Mouse (Mus musculus) neutrophil, adult 5-6 weeks (primary cell): ENCODE measurements around the gene Apol9b. TPM values are rescaled to one million over a fixed set of nuclear protein-coding genes. Genes with fewer than 3 reads are reported as not detected.
A peak's percentile ranks its signal among the peaks of the same experiment; 100 is the strongest.
"Not testable (repeated sequence)": the region's sequence is repeated elsewhere in the genome, so short reads cannot be mapped to it uniquely, and the experiment has no call there.

ENCODE experiments used
- ATAC-seq: fragments of 151-379, 151-347 bp; 2 replicates; pipeline ENCODE4 v1.8.0; 2017; ENCODE audit warnings: mild to moderate bottlenecking, moderate TSS enrichment; ENCODE audit not compliant: insufficient number of reproducible peaks, poor library complexity, low FRiP score, severe bottlenecking; ENCODE audit errors: extremely low read depth
- total RNA-seq: library from RNA; stranded (forward); fragments of 200-1000 nt; gene quantifications from 2 replicates; pipeline ENCODE4 v1.2.3, GENCODE M21; 2017

Gene Apol9b
- total RNA-seq, result 0.47 TPM in 1 of 2 replicates, not detected in the other

- ATAC-seq, result not testable (repeated sequence)
Observed at GRCm38 (mm10) chr15:77728739-77729138, at the start of gene Apol9b. TSS of gene Apol9b (plus strand) at chr15:77729039.

- ATAC-seq, result not testable (repeated sequence)
Observed at GRCm38 (mm10) chr15:77683944-77684343, 44.9 kb upstream of the Apol9b start.

GRCm38 (mm10) chr15:77691532-77692311, 37.1 kb upstream of the Apol9b start:
- ATAC-seq, result not testable (repeated sequence)

GRCm38 (mm10) chr15:77694687-77695295, 34.0 kb upstream of the Apol9b start:
- ATAC-seq, result not testable (repeated sequence)

GRCm38 (mm10) chr15:77698656-77699055, 30.2 kb upstream of the Apol9b start, which contains the start of gene Apol7e:
TSS of gene Apol7e (plus strand) at chr15:77698857.
- not testable (repeated sequence) for ATAC-seq

GRCm38 (mm10) chr15:77705306-77705705, 23.5 kb upstream of the Apol9b start:
- ATAC-seq, result not testable (repeated sequence)

GRCm38 (mm10) chr15:77708936-77709335, 19.9 kb upstream of the Apol9b start:
- ATAC-seq, result not testable (repeated sequence)

GRCm38 (mm10) chr15:77718240-77718639, 10.6 kb upstream of the Apol9b start:
- not testable (repeated sequence) for ATAC-seq

GRCm38 (mm10) chr15:77721509-77721908, 7.3 kb upstream of the Apol9b start:
- ATAC-seq, result not testable (repeated sequence)

- not testable (repeated sequence) for ATAC-seq
Observed at GRCm38 (mm10) chr15:77724208-77724911, 4.5 kb upstream of the Apol9b start.

GRCm38 (mm10) chr15:77725393-77726020, 3.3 kb upstream of the Apol9b start:
- ATAC-seq, result not testable (repeated sequence)

GRCm38 (mm10) chr15:77727139-77727538, 1.7 kb upstream of the Apol9b start:
- peak; percentile 51; the same call in 1 of the 2 replicates for ATAC-seq

GRCm38 (mm10) chr15:77727745-77728144, 1.1 kb upstream of the Apol9b start:
- not testable (repeated sequence) for ATAC-seq

GRCm38 (mm10) chr15:77731605-77732004, 2.8 kb downstream of the Apol9b start:
- no peak for ATAC-seq

- not testable (repeated sequence) for ATAC-seq
Observed at GRCm38 (mm10) chr15:77732851-77733250, 4.0 kb downstream of the Apol9b start.

- ATAC-seq, result peak; percentile 64; the same call in 1 of the 2 replicates
Observed at GRCm38 (mm10) chr15:77733380-77733779, 4.5 kb downstream of the Apol9b start.

GRCm38 (mm10) chr15:77733903-77734302, 5.1 kb downstream of the Apol9b start:
- not testable (repeated sequence) for ATAC-seq

- no peak for ATAC-seq
Observed at GRCm38 (mm10) chr15:77740511-77741297, 11.9 kb downstream of the Apol9b start.
